Mouse (Mus musculus): ENCODE data around the gene Ankrd27. TPM values are rescaled to one million over a fixed set of nuclear protein-coding genes. Genes with fewer than 3 reads are reported as not detected.

Gene Ankrd27
- polyA plus RNA-seq, 1 experiment from 2014 or later, result 37.4 TPM

- no peak for ATAC-seq (ENCODE audit: low FRiP score, low TSS enrichment)
- H3K27me3 ChIP-seq (ENCODE audit: control insufficient read depth, insufficient read depth, low read length), result no peaks in the 10 kb centered on the region
- no peak overlapping the region for H3K4me3 ChIP-seq (ENCODE audit: low read length)
- H3K9ac ChIP-seq (ENCODE audit: low read depth, low read length), result no peak overlapping the region
- H3K27ac ChIP-seq (ENCODE audit: low read depth, low read length), result no peak overlapping the region
- 93% methylated on average over 10 of the region's 10 CpGs for WGBS
- H3K4me1 ChIP-seq (ENCODE audit: control insufficient read depth, insufficient read depth, low read length), result no peaks in the 10 kb centered on the region
- H3K9me3 ChIP-seq (ENCODE audit: control insufficient read depth, low read length), result no peaks in the 10 kb centered on the region
- H3K36me3 ChIP-seq (ENCODE audit: control insufficient read depth, insufficient read depth, low read length), result peaks cover 47% of the 10 kb centered on the region
- H3K4me2 ChIP-seq (replicated peaks; ENCODE audit: low read depth, low read length), result no peak overlapping the region
These were observed 23.2 kb downstream of the Ankrd27 start for GRCm38 (mm10) chr7:35609245-35609644.

GRCm38 (mm10) chr7:35617513-35617912 is 31.5 kb downstream of the Ankrd27 start:
- H3K9me3 ChIP-seq (ENCODE audit: control insufficient read depth, low read length), result no peaks in the 10 kb centered on the region
- H3K4me3 ChIP-seq (ENCODE audit: low read length), result no peak overlapping the region
- H3K27me3 ChIP-seq (ENCODE audit: control insufficient read depth, insufficient read depth, low read length), result no peaks in the 10 kb centered on the region
- H3K4me2 ChIP-seq (replicated peaks; ENCODE audit: low read depth, low read length), result no peak overlapping the region
- ATAC-seq (ENCODE audit: low FRiP score, low TSS enrichment), result no peak
- no peaks in the 10 kb centered on the region for H3K4me1 ChIP-seq (ENCODE audit: control insufficient read depth, insufficient read depth, low read length)
- H3K9ac ChIP-seq (ENCODE audit: low read depth, low read length), result no peak overlapping the region
- no peak overlapping the region for H3K27ac ChIP-seq (ENCODE audit: low read depth, low read length)
- H3K36me3 ChIP-seq (ENCODE audit: control insufficient read depth, insufficient read depth, low read length), result peaks cover 78% of the 10 kb centered on the region
- 71% methylated on average over 4 of the region's 4 CpGs for WGBS

- no peak for ATAC-seq (ENCODE audit: low FRiP score, low TSS enrichment)
- 96% methylated on average over 10 of the region's 10 CpGs for WGBS
- no peak overlapping the region for H3K27ac ChIP-seq (ENCODE audit: low read depth, low read length)
- H3K27me3 ChIP-seq (ENCODE audit: control insufficient read depth, insufficient read depth, low read length), result no peaks in the 10 kb centered on the region
- H3K4me2 ChIP-seq (replicated peaks; ENCODE audit: low read depth, low read length), result no peak overlapping the region
- H3K4me1 ChIP-seq (ENCODE audit: control insufficient read depth, insufficient read depth, low read length), result no peaks in the 10 kb centered on the region
- H3K9me3 ChIP-seq (ENCODE audit: control insufficient read depth, low read length), result no peaks in the 10 kb centered on the region
- H3K36me3 ChIP-seq (ENCODE audit: control insufficient read depth, insufficient read depth, low read length), result peaks cover 68% of the 10 kb centered on the region
- no peak overlapping the region for H3K4me3 ChIP-seq (ENCODE audit: low read length)
- H3K9ac ChIP-seq (ENCODE audit: low read depth, low read length), result no peak overlapping the region
These were observed 36.6 kb downstream of the Ankrd27 start for GRCm38 (mm10) chr7:35622626-35623025.

- Histone ChIP-seq H3K4me1 (ENCODE audit: control insufficient read depth, insufficient read depth, low read length) (no peaks in the 10 kb centered on the region), H3K36me3 (ENCODE audit: control insufficient read depth, insufficient read depth, low read length) (peaks cover 61% of the 10 kb centered on the region), H3K4me2 (replicated peaks; ENCODE audit: low read depth, low read length) (no peak overlapping the region), H3K27me3 (ENCODE audit: control insufficient read depth, insufficient read depth, low read length) (no peaks in the 10 kb centered on the region), H3K4me3 (ENCODE audit: low read length) (no peak overlapping the region), H3K9me3 (ENCODE audit: control insufficient read depth, low read length) (no peaks in the 10 kb centered on the region), H3K27ac (ENCODE audit: low read depth, low read length) (no peak overlapping the region), H3K9ac (ENCODE audit: low read depth, low read length) (no peak overlapping the region)
- ATAC-seq (ENCODE audit: low FRiP score, low TSS enrichment), result no peak
- WGBS, result 97% methylated on average over 5 of the region's 5 CpGs
These were observed 40.0 kb downstream of the Ankrd27 start for GRCm38 (mm10) chr7:35626038-35626437.

- Histone ChIP-seq H3K9ac (ENCODE audit: low read depth, low read length) (no peak overlapping the region), H3K36me3 (ENCODE audit: control insufficient read depth, insufficient read depth, low read length) (peaks cover 60% of the 10 kb centered on the region), H3K9me3 (ENCODE audit: control insufficient read depth, low read length) (no peaks in the 10 kb centered on the region), H3K4me2 (replicated peaks; ENCODE audit: low read depth, low read length) (no peak overlapping the region), H3K4me3 (ENCODE audit: low read length) (no peak overlapping the region), H3K27me3 (ENCODE audit: control insufficient read depth, insufficient read depth, low read length) (no peaks in the 10 kb centered on the region), H3K4me1 (ENCODE audit: control insufficient read depth, insufficient read depth, low read length) (no peaks in the 10 kb centered on the region), H3K27ac (ENCODE audit: low read depth, low read length) (no peak overlapping the region)
- ATAC-seq (ENCODE audit: low FRiP score, low TSS enrichment), result no peak
- 84% methylated on average over 10 of the region's 10 CpGs for WGBS
These were observed 41.3 kb downstream of the Ankrd27 start for GRCm38 (mm10) chr7:35627371-35627770.

- Histone ChIP-seq H3K4me1 (ENCODE audit: control insufficient read depth, insufficient read depth, low read length) (no peaks in the 10 kb centered on the region), H3K4me3 (ENCODE audit: low read length) (no peak overlapping the region), H3K27me3 (ENCODE audit: control insufficient read depth, insufficient read depth, low read length) (no peaks in the 10 kb centered on the region), H3K9me3 (ENCODE audit: control insufficient read depth, low read length) (no peaks in the 10 kb centered on the region), H3K27ac (ENCODE audit: low read depth, low read length) (no peak overlapping the region), H3K36me3 (ENCODE audit: control insufficient read depth, insufficient read depth, low read length) (peaks cover 53% of the 10 kb centered on the region), H3K4me2 (replicated peaks; ENCODE audit: low read depth, low read length) (no peak overlapping the region), H3K9ac (ENCODE audit: low read depth, low read length) (no peak overlapping the region)
- WGBS, result 74% methylated on average over 5 of the region's 5 CpGs
- ATAC-seq (ENCODE audit: low FRiP score, low TSS enrichment), result no peak
These were observed 42.5 kb downstream of the Ankrd27 start for GRCm38 (mm10) chr7:35628496-35628895.

- H3K4me3 ChIP-seq (ENCODE audit: low read length), result no peak overlapping the region
- H3K4me1 ChIP-seq (ENCODE audit: control insufficient read depth, insufficient read depth, low read length), result no peaks in the 10 kb centered on the region
- no peak overlapping the region for H3K4me2 ChIP-seq (replicated peaks; ENCODE audit: low read depth, low read length)
- H3K27ac ChIP-seq (ENCODE audit: low read depth, low read length), result no peak overlapping the region
- 66% methylated on average over 6 of the region's 6 CpGs for WGBS
- H3K27me3 ChIP-seq (ENCODE audit: control insufficient read depth, insufficient read depth, low read length), result no peaks in the 10 kb centered on the region
- H3K36me3 ChIP-seq (ENCODE audit: control insufficient read depth, insufficient read depth, low read length), result peaks cover 50% of the 10 kb centered on the region
- H3K9ac ChIP-seq (ENCODE audit: low read depth, low read length), result no peak overlapping the region
- ATAC-seq (ENCODE audit: low FRiP score, low TSS enrichment), result no peak
- no peaks in the 10 kb centered on the region for H3K9me3 ChIP-seq (ENCODE audit: control insufficient read depth, low read length)
These were observed 50.2 kb downstream of the Ankrd27 start for GRCm38 (mm10) chr7:35636229-35636628.

GRCm38 (mm10) chr7:35636874-35637273 is 50.8 kb downstream of the Ankrd27 start:
- no peak overlapping the region for H3K9ac ChIP-seq (ENCODE audit: low read depth, low read length)
- 95% methylated on average over 9 of the region's 9 CpGs for WGBS
- ATAC-seq (ENCODE audit: low FRiP score, low TSS enrichment), result no peak
- no peak overlapping the region for H3K27ac ChIP-seq (ENCODE audit: low read depth, low read length)
- H3K27me3 ChIP-seq (ENCODE audit: control insufficient read depth, insufficient read depth, low read length), result no peaks in the 10 kb centered on the region
- no peaks in the 10 kb centered on the region for H3K9me3 ChIP-seq (ENCODE audit: control insufficient read depth, low read length)
- H3K36me3 ChIP-seq (ENCODE audit: control insufficient read depth, insufficient read depth, low read length), result peaks cover 52% of the 10 kb centered on the region
- no peak overlapping the region for H3K4me3 ChIP-seq (ENCODE audit: low read length)
- no peaks in the 10 kb centered on the region for H3K4me1 ChIP-seq (ENCODE audit: control insufficient read depth, insufficient read depth, low read length)
- no peak overlapping the region for H3K4me2 ChIP-seq (replicated peaks; ENCODE audit: low read depth, low read length)

- H3K27me3 ChIP-seq (ENCODE audit: control insufficient read depth, insufficient read depth, low read length), result no peaks in the 10 kb centered on the region
- H3K4me1 ChIP-seq (ENCODE audit: control insufficient read depth, insufficient read depth, low read length), result no peaks in the 10 kb centered on the region
- H3K4me2 ChIP-seq (replicated peaks; ENCODE audit: low read depth, low read length), result no peak overlapping the region
- H3K9me3 ChIP-seq (ENCODE audit: control insufficient read depth, low read length), result no peaks in the 10 kb centered on the region
- WGBS, result 80% methylated on average over 6 of the region's 6 CpGs
- H3K4me3 ChIP-seq (ENCODE audit: low read length), result no peak overlapping the region
- H3K36me3 ChIP-seq (ENCODE audit: control insufficient read depth, insufficient read depth, low read length), result peaks cover 72% of the 10 kb centered on the region
- H3K9ac ChIP-seq (ENCODE audit: low read depth, low read length), result no peak overlapping the region
- ATAC-seq (ENCODE audit: low FRiP score, low TSS enrichment), result no peak
- H3K27ac ChIP-seq (ENCODE audit: low read depth, low read length), result no peak overlapping the region
These were observed 54.0 kb downstream of the Ankrd27 start for GRCm38 (mm10) chr7:35640072-35640471.
